Mouse (Mus musculus) heart, postnatal 36 days (tissue): ENCODE results near the gene Dgkz. TPM values are rescaled to one million over a fixed set of nuclear protein-coding genes. Genes with fewer than 3 reads are reported as not detected.
A peak's percentile ranks its signal among the peaks of the same experiment; 100 is the strongest.

Source experiments
- DNase-seq, 2 experiments: peaks; one replicate each; pipeline ENCODE4 v3.0.0; 2021 to 2022
- intact Hi-C: fragments of 180-260 bp; cut with DNase I; formaldehyde crosslinking; loops from one replicate; pipeline ENCODE4 v1.15.1; 2025
- total RNA-seq, 2 experiments: library from RNA; stranded (reverse); gene quantifications; 2 replicates each; pipeline ENCODE4 v1.2.3; 2021

Gene Dgkz
- total RNA-seq, 2 experiments from 2014 or later: 48.4 to 51.2 TPM

- DNase-seq: no peak
- intact Hi-C loops: loop anchor here (10.0 kb wide), 1 partner anchor 321 kb away; no protein-coding TSS in a partner anchor
Measured at GRCm38 (mm10) chr2:91925442-91925841, 50.2 kb downstream of the Dgkz start.

GRCm38 (mm10) chr2:91924726-91925125 lies 50.9 kb downstream of the Dgkz start:
- intact Hi-C loops: loop anchor here (1.0 to 10.0 kb wide), 2 partner anchors 145 to 320 kb away; no protein-coding TSS in a partner anchor

GRCm38 (mm10) chr2:91923415-91924337 lies 52.0 kb downstream of the Dgkz start:
- intact Hi-C loops: loop anchor here (1.0 to 10.0 kb wide), 2 partner anchors 144 to 319 kb away; no protein-coding TSS in a partner anchor

More at GRCm38 (mm10) chr2:91924726-91925125, 50.9 kb downstream of the Dgkz start:
- DNase-seq: no peak

GRCm38 (mm10) chr2:91922586-91923414 lies 52.9 kb downstream of the Dgkz start:
- DNase-seq: no peak
- intact Hi-C loops: loop anchor here (10.0 kb wide), 1 partner anchor 318 kb away; no protein-coding TSS in a partner anchor

More at GRCm38 (mm10) chr2:91923415-91924337, 52.0 kb downstream of the Dgkz start:
- DNase-seq: peak; percentile 58 to 72

GRCm38 (mm10) chr2:91921790-91922570 lies 53.7 kb downstream of the Dgkz start:
- intact Hi-C loops: loop anchor here (10.0 kb wide), 1 partner anchor 317 kb away; no protein-coding TSS in a partner anchor
- peak; percentile 45 to 54 for DNase-seq

GRCm38 (mm10) chr2:91921181-91921789 lies 54.4 kb downstream of the Dgkz start:
- DNase-seq: peak; percentile 77 to 83
- intact Hi-C loops: loop anchor here (10.0 kb wide), 1 partner anchor 316 kb away; no protein-coding TSS in a partner anchor

GRCm38 (mm10) chr2:91920130-91920529 lies 55.5 kb downstream of the Dgkz start:
- intact Hi-C loops: loop anchor here (10.0 kb wide), 1 partner anchor 315 kb away; no protein-coding TSS in a partner anchor
- DNase-seq: no peak

GRCm38 (mm10) chr2:91917096-91917495 lies 58.6 kb downstream of the Dgkz start:
- DNase-seq: no peak
- intact Hi-C loops: no loop called here

- intact Hi-C loops: no loop called here
- DNase-seq: no peak
Measured at GRCm38 (mm10) chr2:91916346-91916977, 59.2 kb downstream of the Dgkz start.

GRCm38 (mm10) chr2:91913328-91914110 lies 62.1 kb downstream of the Dgkz start:
- no peak for DNase-seq
- intact Hi-C loops: no loop called here

GRCm38 (mm10) chr2:91912616-91913015 lies 63.0 kb downstream of the Dgkz start:
- intact Hi-C loops: no loop called here
- DNase-seq: no peak

- intact Hi-C loops: no loop called here
- DNase-seq: no peak
Measured at GRCm38 (mm10) chr2:91906141-91906540, 69.5 kb downstream of the Dgkz start.

- intact Hi-C loops: no loop called here
- no peak for DNase-seq
Measured at GRCm38 (mm10) chr2:91904618-91905307, 70.9 kb downstream of the Dgkz start.

- intact Hi-C loops: no loop called here
- DNase-seq: no peak
Measured at GRCm38 (mm10) chr2:91903171-91903925, 72.3 kb downstream of the Dgkz start.

GRCm38 (mm10) chr2:91902336-91902735 lies 73.3 kb downstream of the Dgkz start:
- no peak for DNase-seq
- intact Hi-C loops: no loop called here

- no peak for DNase-seq
- intact Hi-C loops: no loop called here
Measured at GRCm38 (mm10) chr2:91900431-91900830, 75.2 kb downstream of the Dgkz start.

- intact Hi-C loops: no loop called here
- DNase-seq: no peak
Measured at GRCm38 (mm10) chr2:91899141-91899540, 76.5 kb downstream of the Dgkz start.
